Mouse (Mus musculus) Patski (cell line): Measurements from ENCODE around the gene Iqsec1. TPM values are rescaled to one million over a fixed set of nuclear protein-coding genes. Genes with fewer than 3 reads are reported as not detected.

ENCODE experiments used
- ATAC-seq: fragments of 100-300 bp; one replicate; pipeline ENCODE4 v1.8.0; 2021
- CTCF ChIA-PET: fragments of 350-600 bp; sonication (Branson Sonifier 250); formaldehyde crosslinking; loops from one replicate; lab custom pipeline; 2022; ENCODE audit warnings: inconsistent platforms; lab: Charles Lee
- POLR2A ChIA-PET: fragments of 350-600 bp; sonication (Branson Sonifier 250); formaldehyde crosslinking; loops from one replicate; lab custom pipeline; 2022; ENCODE audit warnings: antibody characterized with exemption, inconsistent platforms; lab: Charles Lee
- DNase-seq: peaks from one replicate; pipeline ENCODE4 v3.0.0-alpha.2; 2011; ENCODE audit warnings: low read depth, low spot score
- H3K27me3 ChIP-seq: fragments of 371-371 bp; one replicate; pipeline ENCODE4 v1.5.1; 2021
- CTCF ChIP-seq: fragments of 100-300 bp; IDR thresholded peaks from one replicate; pipeline ENCODE4 v1.5.1; 2021
- in situ Hi-C: fragments of 300-500 bp; cut with MboI; formaldehyde crosslinking; loops from 3 replicates; pipeline ENCODE4 v1.11.1; 2018; ENCODE audit warnings: low pct_unique_long_range_greater_than_20kb, mixed read lengths
- polyA plus RNA-seq: library from polyadenylated mRNA; unstranded; gene quantifications from one replicate; pipeline ENCODE4 v1.2.3, GENCODE M21; 2021

Iqsec1 gene
- polyA plus RNA-seq, 1 experiment from 2014 or later = 120 TPM

DNA sequence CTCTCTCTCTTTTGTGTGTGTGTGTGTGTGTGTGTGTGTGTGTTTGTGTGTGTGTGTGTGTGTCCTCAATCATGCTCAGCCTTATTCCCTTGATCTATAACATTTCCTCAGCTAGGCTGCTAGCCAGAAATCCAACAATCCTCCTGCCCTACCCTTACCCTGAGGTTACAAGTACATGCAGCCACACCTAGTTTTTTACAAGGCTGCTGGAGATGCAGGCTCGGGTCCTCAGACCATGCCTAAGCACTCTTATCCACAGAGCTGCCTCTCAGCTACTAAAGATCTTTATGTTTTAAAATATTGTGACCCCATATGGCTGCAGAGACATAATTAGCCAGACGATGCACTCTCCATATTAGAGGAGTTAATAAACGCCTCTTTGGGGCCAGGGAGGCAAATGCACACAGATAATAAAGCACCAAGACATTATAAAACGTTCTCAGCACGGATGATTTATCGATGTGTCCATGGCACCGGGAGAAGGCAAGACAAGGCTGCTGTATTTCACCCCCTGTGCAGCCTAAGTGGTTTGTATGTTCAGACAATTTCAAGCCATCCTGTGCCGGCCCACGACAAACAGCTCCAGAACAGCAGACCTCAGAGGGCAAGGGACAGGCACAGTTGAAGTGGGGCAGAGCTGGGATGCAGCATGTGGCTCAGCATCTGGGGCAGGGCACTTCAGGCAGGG, 67.1 kb downstream of the Iqsec1 start:
- in situ Hi-C loops = no loop called here
- POLR2A ChIA-PET = no interaction called here

DNA sequence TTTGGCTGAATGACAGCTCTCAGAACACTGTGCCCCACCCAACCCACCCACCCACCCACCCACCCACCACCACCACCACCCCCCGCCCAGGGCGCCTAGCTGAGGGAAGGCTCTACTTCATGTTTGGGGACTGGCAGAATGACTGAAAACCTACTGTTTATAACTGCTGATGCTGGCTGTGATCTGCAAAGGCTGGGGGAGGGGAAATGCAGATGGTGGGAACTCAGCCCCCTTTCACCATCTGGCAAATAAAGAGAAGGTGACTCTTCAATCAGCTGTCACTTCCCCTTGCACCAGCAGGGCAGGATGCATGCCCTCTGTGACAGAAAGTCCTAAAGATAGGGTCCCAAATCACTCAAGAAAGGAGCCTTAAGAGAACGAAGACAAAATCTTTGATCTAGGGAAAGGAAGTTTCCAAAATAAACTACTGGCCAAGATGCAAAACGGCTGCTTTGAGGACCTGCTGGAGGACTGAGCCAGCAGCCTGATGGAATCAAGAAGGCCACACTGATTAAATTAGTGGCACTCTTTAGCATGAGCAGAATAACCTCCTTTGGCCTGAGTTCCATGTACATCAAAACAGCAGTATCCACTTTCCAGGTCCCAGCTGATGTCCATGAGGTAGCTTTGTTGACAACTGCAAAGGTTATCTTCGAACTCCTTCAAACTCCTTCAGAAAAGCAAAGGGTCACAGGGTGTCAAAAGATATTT, 67.8 kb downstream of the Iqsec1 start:
- ChIA-PET POLR2A (no interaction called here), CTCF (interaction anchor here (1.2 to 1.6 kb wide), 2 partner anchors 9 to 11 kb away, joined by 3 read pairs; no protein-coding TSS in a partner anchor)
- in situ Hi-C loops = no loop called here
- TF ChIP-seq CTCF = no peak
- no peak for ATAC-seq
- no peak for DNase-seq
- no peaks in the 10 kb centered on the region for H3K27me3 ChIP-seq

More for the DNA sequence above, 67.1 kb downstream of the Iqsec1 start:
- TF ChIP-seq CTCF = no peak
- DNase-seq (no peak), ATAC-seq (no peak)
- CTCF ChIA-PET = no interaction called here
- no peaks in the 10 kb centered on the region for H3K27me3 ChIP-seq

- POLR2A ChIA-PET = no interaction called here
- CTCF ChIA-PET = interaction anchor here (0.7 to 1.6 kb wide), 3 partner anchors 10 to 209 kb away, joined by 3 read pairs; no protein-coding TSS in a partner anchor
- no peaks in the 10 kb centered on the region for H3K27me3 ChIP-seq
- DNase-seq (no peak), ATAC-seq (no peak)
- no peak for TF ChIP-seq CTCF
- in situ Hi-C loops = no loop called here
Measured at GRCm38 (mm10) chr6:90919636-90920420, 68.7 kb downstream of the Iqsec1 start.

- in situ Hi-C loops = no loop called here
- ChIA-PET POLR2A (no interaction called here), CTCF (no interaction called here)
- H3K27me3 ChIP-seq = peaks cover 3% of the 10 kb centered on the region
- TF ChIP-seq CTCF = no peak
- DNase-seq (no peak), ATAC-seq (no peak)
Measured at GRCm38 (mm10) chr6:90915585-90915984, 72.9 kb downstream of the Iqsec1 start.

DNA sequence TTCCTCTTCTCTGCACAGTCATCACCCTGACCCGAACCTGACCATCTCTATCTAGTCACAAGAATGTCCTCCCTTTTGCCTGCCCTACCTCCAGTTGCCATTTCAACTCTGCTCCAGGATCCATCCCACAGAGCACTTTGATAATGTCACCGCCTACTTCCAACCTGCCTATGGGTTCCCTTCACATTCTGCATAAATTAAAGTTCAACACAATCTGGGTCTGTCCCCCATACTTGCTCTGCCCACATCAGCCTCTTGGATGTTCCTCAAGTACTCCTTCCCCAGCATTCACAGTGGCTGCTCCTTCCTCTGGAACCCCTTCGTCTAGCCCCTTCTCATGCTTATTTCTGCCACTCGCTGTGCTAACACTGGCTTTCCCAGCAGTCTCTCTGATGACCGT, 74.7 kb downstream of the Iqsec1 start:
- TF ChIP-seq CTCF = no peak
- ATAC-seq = no peak
- in situ Hi-C loops = no loop called here
- ChIA-PET POLR2A (no interaction called here), CTCF (no interaction called here)
- peaks cover 3% of the 10 kb centered on the region for H3K27me3 ChIP-seq
- DNase-seq = no peak

DNA sequence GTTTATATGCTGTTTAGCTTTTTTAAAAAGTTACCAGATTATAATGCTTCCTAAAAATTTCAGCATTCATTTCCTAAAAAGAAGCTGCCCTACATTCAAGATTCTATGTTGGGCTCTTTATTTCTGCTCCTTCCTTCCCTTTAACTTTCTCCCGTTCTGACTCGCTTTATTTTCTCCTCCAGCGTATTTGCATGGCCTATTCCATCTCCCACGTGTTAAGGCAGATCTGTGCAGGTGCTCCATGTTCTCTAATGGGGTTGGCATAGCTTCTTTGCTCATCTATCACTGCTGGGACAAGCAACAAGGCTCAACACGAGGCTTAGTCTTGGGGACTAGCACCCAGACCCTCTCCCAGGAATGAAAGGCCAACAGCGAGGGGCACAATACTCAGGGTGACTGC, 75.7 kb downstream of the Iqsec1 start:
- TF ChIP-seq CTCF = no peak
- ChIA-PET CTCF (no interaction called here), POLR2A (no interaction called here)
- in situ Hi-C loops = no loop called here
- DNase-seq (no peak), ATAC-seq (no peak)
- peaks cover 3% of the 10 kb centered on the region for H3K27me3 ChIP-seq

- no peak for ATAC-seq
- POLR2A ChIA-PET = no interaction called here
- in situ Hi-C loops = no loop called here
- no peaks in the 10 kb centered on the region for H3K27me3 ChIP-seq
- DNase-seq = peak; percentile 13
- CTCF ChIA-PET = no interaction called here
- no peak for TF ChIP-seq CTCF
Measured at GRCm38 (mm10) chr6:90904143-90904542, 84.3 kb downstream of the Iqsec1 start.

- POLR2A ChIA-PET = no interaction called here
- H3K27me3 ChIP-seq = no peaks in the 10 kb centered on the region
- TF ChIP-seq CTCF = no peak
- ATAC-seq (peak; percentile 47), DNase-seq (no peak)
- in situ Hi-C loops = no loop called here
- CTCF ChIA-PET = no interaction called here
Measured at GRCm38 (mm10) chr6:90900302-90900701, 88.2 kb downstream of the Iqsec1 start.

- ATAC-seq = no peak
- TF ChIP-seq CTCF = no peak
- no peak for DNase-seq
- CTCF ChIA-PET = interaction anchor here (0.8 kb wide), 1 partner anchor 67 kb away, joined by 3 read pairs; no protein-coding TSS in a partner anchor
- POLR2A ChIA-PET = interaction anchor here (0.7 kb wide), 1 partner anchor 10 kb away, joined by 3 read pairs; no protein-coding TSS in a partner anchor
- in situ Hi-C loops = no loop called here
- H3K27me3 ChIP-seq = no peaks in the 10 kb centered on the region
Measured at GRCm38 (mm10) chr6:90899266-90899665, 89.2 kb downstream of the Iqsec1 start.

DNA sequence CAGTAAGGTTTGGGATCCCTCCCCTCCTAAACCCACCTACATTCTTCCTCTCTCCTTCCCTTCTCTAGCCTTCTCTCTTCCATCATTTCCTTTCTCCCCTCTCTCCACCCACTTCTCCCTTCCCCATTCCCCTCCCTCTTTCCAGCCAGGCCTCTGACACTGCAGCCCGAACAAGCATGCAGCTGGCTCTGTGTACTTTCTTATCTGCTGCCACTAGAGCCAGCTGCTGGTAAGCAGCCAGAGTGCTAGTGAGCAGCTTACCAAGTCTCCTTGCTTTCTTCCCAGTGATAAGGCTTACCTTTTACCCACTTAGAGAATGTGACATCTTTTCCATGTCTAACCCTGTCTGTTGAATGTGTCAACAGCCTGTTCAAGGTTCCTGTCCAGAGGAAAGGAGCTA, 90.4 kb downstream of the Iqsec1 start:
- in situ Hi-C loops = no loop called here
- POLR2A ChIA-PET = no interaction called here
- DNase-seq = no peak
- TF ChIP-seq CTCF = no peak
- no peaks in the 10 kb centered on the region for H3K27me3 ChIP-seq
- ATAC-seq = no peak
- CTCF ChIA-PET = no interaction called here

- CTCF ChIA-PET = no interaction called here
- POLR2A ChIA-PET = no interaction called here
- no peak for DNase-seq
- in situ Hi-C loops = no loop called here
- no peak for ATAC-seq
- TF ChIP-seq CTCF = no peak
- no peaks in the 10 kb centered on the region for H3K27me3 ChIP-seq
Measured at GRCm38 (mm10) chr6:90892401-90892800, 96.1 kb downstream of the Iqsec1 start.
